Mouse (Mus musculus) brain, embryonic 14.5 days (tissue): ENCODE measurements around the gene Med20.

Source experiments
- CTCF ChIP-seq: fragments of 200-500 bp; IDR thresholded peaks from 2 replicates; pipeline ENCODE4 v1.5.1; 2012; ENCODE audit warnings: inconsistent platforms, mild to moderate bottlenecking, moderate library complexity, borderline replicate concordance; ENCODE audit not compliant: insufficient read depth, insufficient read length; ENCODE audit errors: extremely low read depth
- POLR2A ChIP-seq: fragments of 200-500 bp; IDR thresholded peaks from 2 replicates; pipeline ENCODE4 v1.6.1; 2012; ENCODE audit warnings: mild to moderate bottlenecking, inconsistent platforms, borderline replicate concordance; ENCODE audit not compliant: poor library complexity, insufficient read depth, insufficient read length, severe bottlenecking; ENCODE audit errors: extremely low read depth

- no peak for TF ChIP-seq POLR2A
- no peak for TF ChIP-seq CTCF
Measured at GRCm38 (mm10) chr17:47599511-47600297, 11.7 kb upstream of the Med20 start.
